Mouse (Mus musculus) ES-Bruce4 (cell line): ENCODE measurements around the gene Rpl4.

ENCODE experiments used
- CTCF ChIP-seq: IDR thresholded peaks from one replicate; pipeline ENCODE4 v1.8.1; 2011; ENCODE audit warnings: low read depth, low read length
- EP300 ChIP-seq: IDR thresholded peaks from 2 replicates; pipeline ENCODE4 v1.6.1; 2011; ENCODE audit warnings: low read depth, low read length; ENCODE audit not compliant: insufficient read depth
- POLR2A ChIP-seq: IDR thresholded peaks from one replicate; pipeline ENCODE4 v1.8.1; 2011; ENCODE audit warnings: low read length; ENCODE audit not compliant: insufficient read depth

DNA sequence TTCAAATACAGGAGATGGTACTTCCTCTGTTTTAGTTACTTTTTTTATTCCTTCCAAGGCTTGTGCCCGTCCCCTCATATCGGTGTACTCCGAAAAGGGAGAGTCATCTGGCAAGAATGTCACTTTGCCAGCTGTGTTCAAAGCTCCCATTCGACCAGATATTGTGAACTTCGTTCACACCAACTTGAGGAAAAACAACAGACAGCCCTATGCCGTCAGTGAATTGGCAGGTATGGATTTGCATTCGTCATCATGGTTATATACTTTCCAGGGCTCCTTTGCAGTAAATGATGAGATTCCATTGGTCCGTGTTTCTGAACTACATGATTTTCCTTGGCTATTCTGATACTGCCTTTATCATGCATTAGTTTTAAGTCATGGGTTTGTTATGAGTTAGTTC is 1.6 kb downstream of the Rpl4 start:
- TF ChIP-seq CTCF (no peak), POLR2A (no peak), EP300 (no peak)
